Mouse (Mus musculus): Measurements from ENCODE around the gene Ercc2. TPM values are rescaled to one million over a fixed set of nuclear protein-coding genes. Genes with fewer than 3 reads are reported as not detected.
A peak's percentile ranks its signal among the peaks of the same experiment; 100 is the strongest.

Ercc2 gene
- polyA plus RNA-seq, 1 experiment = 137 TPM

DNA sequence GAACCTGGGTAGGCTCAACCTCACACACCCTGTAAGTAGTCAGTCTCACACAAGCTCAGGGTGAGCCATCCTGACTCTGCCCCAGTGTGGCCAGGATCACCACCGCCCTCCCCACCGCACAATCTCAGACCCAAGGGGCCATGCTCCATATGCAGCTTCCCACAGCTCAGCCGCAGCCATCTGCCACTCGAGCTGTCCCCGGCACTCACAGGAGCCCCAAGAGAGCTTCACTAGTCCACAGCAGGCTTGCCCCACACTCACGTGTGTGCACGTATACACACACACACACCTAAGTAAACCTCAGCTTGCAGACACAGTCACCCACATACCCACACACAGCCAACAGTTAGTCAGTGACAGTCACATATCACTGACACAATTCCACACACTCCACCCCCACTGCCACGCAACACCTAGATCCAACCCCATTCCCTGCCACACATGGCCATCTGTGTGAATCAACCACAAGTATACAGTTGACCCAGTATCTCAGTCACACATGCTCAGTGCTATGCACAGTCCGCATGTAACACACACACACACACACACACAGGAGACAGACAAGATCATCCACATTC lies 20.8 kb downstream of the Ercc2 start:
- no peak for DNase-seq
- Histone ChIP-seq H3K4me1 (replicated peaks; ENCODE audit: control insufficient read depth, insufficient read depth, low read length) (peaks cover 25% of the 10 kb centered on the region), H3K27me3 (ENCODE audit: control insufficient read depth, insufficient read depth, low read length) (no peaks in the 10 kb centered on the region), H3K4me3 (ENCODE audit: control insufficient read depth, insufficient read depth, low read length) (no peak overlapping the region), H3K36me3 (ENCODE audit: control insufficient read depth, insufficient read depth, low read length) (no peaks in the 10 kb centered on the region), H3K27ac (ENCODE audit: control insufficient read depth, insufficient read depth, low read length) (no peak overlapping the region)
- TF ChIP-seq CTCF (IDR thresholded peaks at IDR 0.05; ENCODE audit: borderline replicate concordance, control insufficient read depth, extremely low read depth, insufficient read depth, low read length, poor library complexity) = no peak
- no peak for TF ChIP-seq POLR2A (IDR thresholded peaks at IDR 0.05; ENCODE audit: control insufficient read depth, extremely low read depth, insufficient read depth, low read length, poor library complexity)
- WGBS = 89% methylated on average over 9 of the region's 9 CpGs

DNA sequence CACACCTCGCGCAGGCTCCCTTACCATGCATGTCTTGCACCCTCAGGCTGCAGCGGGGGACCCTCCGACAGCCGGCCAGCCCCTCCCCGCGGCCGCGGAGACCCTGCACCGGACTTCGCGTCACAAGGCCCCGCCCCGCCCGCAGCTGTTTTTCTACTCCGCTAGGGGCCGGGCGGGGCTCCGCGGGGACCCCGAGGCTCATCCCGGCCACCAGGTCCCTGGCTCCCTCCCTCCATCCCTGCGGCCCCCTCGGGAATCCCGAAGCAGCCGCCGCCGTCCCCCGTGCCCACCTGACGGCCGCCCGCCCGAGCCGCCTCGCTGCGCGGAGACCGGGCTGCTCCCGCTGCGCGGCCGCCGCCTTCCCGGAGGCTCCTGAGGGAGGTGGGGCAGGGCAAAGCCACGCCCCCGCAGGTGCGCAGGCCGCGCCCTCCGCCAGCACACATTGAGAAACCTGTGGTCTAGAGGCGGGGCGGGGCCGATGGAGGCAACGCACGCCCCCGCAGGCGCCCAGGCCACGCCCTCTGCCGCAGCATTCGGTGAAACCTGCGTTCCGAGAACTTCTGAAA lies 22.0 kb downstream of the Ercc2 start, which contains the start of gene Klc3:
TSS of gene Klc3 (minus strand) at position 374 of the 566 bp plus-strand sequence.
- TF ChIP-seq POLR2A (IDR thresholded peaks at IDR 0.05; ENCODE audit: control insufficient read depth, extremely low read depth, insufficient read depth, low read length, poor library complexity) (peak; percentile 76; the same call in 1 of the 2 replicates), CTCF (IDR thresholded peaks at IDR 0.05; ENCODE audit: borderline replicate concordance, control insufficient read depth, extremely low read depth, insufficient read depth, low read length, poor library complexity) (peak; percentile 51; the same call in 1 of the 2 replicates)
- Histone ChIP-seq H3K36me3 (ENCODE audit: control insufficient read depth, insufficient read depth, low read length) (no peaks in the 10 kb centered on the region), H3K4me3 (ENCODE audit: control insufficient read depth, insufficient read depth, low read length) (peak within 1 kb of the TSS; percentile 68), H3K27ac (ENCODE audit: control insufficient read depth, insufficient read depth, low read length) (no peak within 1 kb of the TSS), H3K27me3 (ENCODE audit: control insufficient read depth, insufficient read depth, low read length) (no peaks in the 10 kb centered on the region), H3K4me1 (replicated peaks; ENCODE audit: control insufficient read depth, insufficient read depth, low read length) (peaks cover 25% of the 10 kb centered on the region)
- 2% methylated on average over 62 of the region's 62 CpGs for WGBS
- peak; percentile 92 for DNase-seq

DNA sequence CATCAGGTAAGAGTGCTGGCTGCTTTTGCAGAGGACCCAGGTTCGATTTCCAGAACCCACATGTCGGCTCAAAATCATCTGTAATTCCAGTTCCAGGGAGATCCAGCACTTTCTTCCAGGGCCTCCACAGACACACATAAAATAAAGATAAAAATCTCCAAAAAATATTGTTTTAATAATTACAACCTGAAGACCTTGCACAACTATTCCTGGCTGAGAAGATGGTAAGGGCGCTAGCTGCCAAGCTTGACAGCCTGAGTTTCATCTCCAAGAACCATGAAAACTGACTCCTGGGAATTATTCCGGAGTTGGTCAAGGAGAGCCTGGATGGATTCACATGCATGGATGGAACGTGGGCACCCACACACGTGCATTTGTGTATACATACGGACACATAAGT lies 22.7 kb downstream of the Ercc2 start, which contains the start of gene Ckm:
TSS of gene Ckm (plus strand) at position 301 of the 400 bp plus-strand sequence.
- no peaks in the 10 kb centered on the region for H3K36me3 ChIP-seq (ENCODE audit: control insufficient read depth, insufficient read depth, low read length)
- 54% methylated on average over 7 of the region's 7 CpGs for WGBS
- H3K27ac ChIP-seq (ENCODE audit: control insufficient read depth, insufficient read depth, low read length) = no peak within 1 kb of the TSS
- H3K27me3 ChIP-seq (ENCODE audit: control insufficient read depth, insufficient read depth, low read length) = no peaks in the 10 kb centered on the region
- no peak for TF ChIP-seq POLR2A (IDR thresholded peaks at IDR 0.05; ENCODE audit: control insufficient read depth, extremely low read depth, insufficient read depth, low read length, poor library complexity)
- no peak for TF ChIP-seq CTCF (IDR thresholded peaks at IDR 0.05; ENCODE audit: borderline replicate concordance, control insufficient read depth, extremely low read depth, insufficient read depth, low read length, poor library complexity)
- H3K4me3 ChIP-seq (ENCODE audit: control insufficient read depth, insufficient read depth, low read length) = peak within 1 kb of the TSS; percentile 68
- no peak for DNase-seq
- H3K4me1 ChIP-seq (replicated peaks; ENCODE audit: control insufficient read depth, insufficient read depth, low read length) = peaks cover 21% of the 10 kb centered on the region

DNA sequence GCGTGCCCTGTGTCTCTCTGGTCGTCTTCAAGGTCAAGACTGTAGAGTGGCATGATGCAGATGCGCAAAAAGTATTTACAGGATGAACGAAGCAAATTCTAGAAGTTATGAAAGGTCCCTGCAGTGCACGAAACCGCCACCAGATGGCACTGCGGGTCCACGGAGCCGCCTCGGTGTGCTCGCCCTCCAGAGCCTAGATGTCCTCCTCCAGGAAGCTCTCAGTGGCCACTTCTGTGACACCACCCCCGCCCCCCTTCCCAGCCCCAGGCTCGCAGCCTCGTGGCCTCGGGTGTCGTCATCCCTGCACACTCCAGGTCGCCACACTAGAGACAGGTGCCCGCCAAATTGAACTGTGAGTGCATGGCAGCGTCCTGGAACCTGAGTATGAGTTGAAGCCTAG lies 23.6 kb downstream of the Ercc2 start:
- 2% methylated on average over 19 of the region's 19 CpGs for WGBS
- H3K27ac ChIP-seq (ENCODE audit: control insufficient read depth, insufficient read depth, low read length) = no peak overlapping the region
- DNase-seq = peak; percentile 87

DNA sequence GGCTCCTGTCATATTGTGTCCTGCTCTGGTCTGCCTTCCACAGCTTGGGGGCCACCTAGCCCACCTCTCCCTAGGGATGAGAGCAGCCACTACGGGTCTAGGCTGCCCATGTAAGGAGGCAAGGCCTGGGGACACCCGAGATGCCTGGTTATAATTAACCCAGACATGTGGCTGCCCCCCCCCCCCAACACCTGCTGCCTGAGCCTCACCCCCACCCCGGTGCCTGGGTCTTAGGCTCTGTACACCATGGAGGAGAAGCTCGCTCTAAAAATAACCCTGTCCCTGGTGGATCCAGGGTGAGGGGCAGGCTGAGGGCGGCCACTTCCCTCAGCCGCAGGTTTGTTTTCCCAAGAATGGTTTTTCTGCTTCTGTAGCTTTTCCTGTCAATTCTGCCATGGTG lies 27.9 kb downstream of the Ercc2 start:
- TF ChIP-seq CTCF (IDR thresholded peaks at IDR 0.05; ENCODE audit: borderline replicate concordance, control insufficient read depth, extremely low read depth, insufficient read depth, low read length, poor library complexity) (no peak), POLR2A (IDR thresholded peaks at IDR 0.05; ENCODE audit: control insufficient read depth, extremely low read depth, insufficient read depth, low read length, poor library complexity) (no peak)
- Histone ChIP-seq H3K27me3 (ENCODE audit: control insufficient read depth, insufficient read depth, low read length) (no peaks in the 10 kb centered on the region), H3K4me1 (replicated peaks; ENCODE audit: control insufficient read depth, insufficient read depth, low read length) (peaks cover 2% of the 10 kb centered on the region), H3K27ac (ENCODE audit: control insufficient read depth, insufficient read depth, low read length) (no peak overlapping the region), H3K4me3 (ENCODE audit: control insufficient read depth, insufficient read depth, low read length) (no peak overlapping the region), H3K36me3 (ENCODE audit: control insufficient read depth, insufficient read depth, low read length) (no peaks in the 10 kb centered on the region)
- no peak for DNase-seq
- WGBS = 72% methylated on average over 6 of the region's 6 CpGs

More for the DNA sequence above, 23.6 kb downstream of the Ercc2 start:
- H3K27me3 ChIP-seq (ENCODE audit: control insufficient read depth, insufficient read depth, low read length) = no peaks in the 10 kb centered on the region
- peak; percentile 86 for TF ChIP-seq CTCF (IDR thresholded peaks at IDR 0.05; ENCODE audit: borderline replicate concordance, control insufficient read depth, extremely low read depth, insufficient read depth, low read length, poor library complexity)
- no peak for TF ChIP-seq POLR2A (IDR thresholded peaks at IDR 0.05; ENCODE audit: control insufficient read depth, extremely low read depth, insufficient read depth, low read length, poor library complexity)
- no peaks in the 10 kb centered on the region for H3K36me3 ChIP-seq (ENCODE audit: control insufficient read depth, insufficient read depth, low read length)
- no peak overlapping the region for H3K4me3 ChIP-seq (ENCODE audit: control insufficient read depth, insufficient read depth, low read length)
- peaks cover 15% of the 10 kb centered on the region for H3K4me1 ChIP-seq (replicated peaks; ENCODE audit: control insufficient read depth, insufficient read depth, low read length)

DNA sequence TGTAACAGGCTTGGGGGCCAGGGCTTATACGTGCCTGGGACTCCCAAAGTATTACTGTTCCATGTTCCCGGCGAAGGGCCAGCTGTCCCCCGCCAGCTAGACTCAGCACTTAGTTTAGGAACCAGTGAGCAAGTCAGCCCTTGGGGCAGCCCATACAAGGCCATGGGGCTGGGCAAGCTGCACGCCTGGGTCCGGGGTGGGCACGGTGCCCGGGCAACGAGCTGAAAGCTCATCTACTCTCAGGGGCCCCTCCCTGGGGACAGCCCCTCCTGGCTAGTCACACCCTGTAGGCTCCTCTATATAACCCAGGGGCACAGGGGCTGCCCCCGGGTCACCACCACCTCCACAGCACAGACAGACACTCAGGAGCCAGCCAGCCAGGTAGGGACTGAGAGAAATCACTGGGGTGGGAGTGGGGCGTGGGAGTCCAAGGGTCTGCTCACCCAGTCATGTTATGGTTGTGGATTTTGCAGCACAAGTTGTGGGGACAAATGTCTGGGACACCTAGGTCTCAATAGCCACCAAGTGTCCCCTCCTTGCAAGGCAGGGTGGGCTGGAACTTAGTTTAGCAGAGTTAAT lies 29.0 kb downstream of the Ercc2 start:
- Histone ChIP-seq H3K27ac (ENCODE audit: control insufficient read depth, insufficient read depth, low read length) (no peak overlapping the region), H3K4me1 (replicated peaks; ENCODE audit: control insufficient read depth, insufficient read depth, low read length) (no peaks in the 10 kb centered on the region), H3K27me3 (ENCODE audit: control insufficient read depth, insufficient read depth, low read length) (no peaks in the 10 kb centered on the region), H3K36me3 (ENCODE audit: control insufficient read depth, insufficient read depth, low read length) (no peaks in the 10 kb centered on the region), H3K4me3 (ENCODE audit: control insufficient read depth, insufficient read depth, low read length) (no peak overlapping the region)
- no peak for TF ChIP-seq CTCF (IDR thresholded peaks at IDR 0.05; ENCODE audit: borderline replicate concordance, control insufficient read depth, extremely low read depth, insufficient read depth, low read length, poor library complexity)
- no peak for TF ChIP-seq POLR2A (IDR thresholded peaks at IDR 0.05; ENCODE audit: control insufficient read depth, extremely low read depth, insufficient read depth, low read length, poor library complexity)
- WGBS = 89% methylated on average over 11 of the region's 11 CpGs
- DNase-seq = no peak
